Mouse (Mus musculus): ENCODE results near the gene Cnksr1. TPM values are rescaled to one million over a fixed set of nuclear protein-coding genes. Genes with fewer than 3 reads are reported as not detected.

Gene Cnksr1
- polyA plus RNA-seq, 1 experiment from 2014 or later = not detected

GRCm38 (mm10) chr4:134246256-134246655 is 8.1 kb upstream of the Cnksr1 start:
- 68% methylated on average over 4 of the region's 4 CpGs for WGBS (ENCODE audit: missing documents)
- H3K79me2 ChIP-seq (ENCODE audit: inconsistent target) = no peaks in the 10 kb centered on the region

GRCm38 (mm10) chr4:134245148-134245843 is 7.1 kb upstream of the Cnksr1 start, which contains the start of gene Zfp593:
Gene Zfp593, minus strand, starts transcription at chr4:134245592.
- WGBS (ENCODE audit: missing documents) = 1% methylated on average over 57 of the region's 60 CpGs
- H3K4me3 ChIP-seq (ENCODE audit: inconsistent target) = peak within 1 kb of the TSS; percentile 59
- no peak within 1 kb of the TSS for H3K27ac ChIP-seq
- H3K36me3 ChIP-seq (ENCODE audit: inconsistent target) = no peaks in the 10 kb centered on the region
- H3K79me2 ChIP-seq (ENCODE audit: inconsistent target) = no peaks in the 10 kb centered on the region

More at GRCm38 (mm10) chr4:134246256-134246655, 8.1 kb upstream of the Cnksr1 start:
- H3K36me3 ChIP-seq (ENCODE audit: inconsistent target) = no peaks in the 10 kb centered on the region
- no peak overlapping the region for H3K4me3 ChIP-seq (ENCODE audit: inconsistent target)
- no peak overlapping the region for H3K27ac ChIP-seq

DNA sequence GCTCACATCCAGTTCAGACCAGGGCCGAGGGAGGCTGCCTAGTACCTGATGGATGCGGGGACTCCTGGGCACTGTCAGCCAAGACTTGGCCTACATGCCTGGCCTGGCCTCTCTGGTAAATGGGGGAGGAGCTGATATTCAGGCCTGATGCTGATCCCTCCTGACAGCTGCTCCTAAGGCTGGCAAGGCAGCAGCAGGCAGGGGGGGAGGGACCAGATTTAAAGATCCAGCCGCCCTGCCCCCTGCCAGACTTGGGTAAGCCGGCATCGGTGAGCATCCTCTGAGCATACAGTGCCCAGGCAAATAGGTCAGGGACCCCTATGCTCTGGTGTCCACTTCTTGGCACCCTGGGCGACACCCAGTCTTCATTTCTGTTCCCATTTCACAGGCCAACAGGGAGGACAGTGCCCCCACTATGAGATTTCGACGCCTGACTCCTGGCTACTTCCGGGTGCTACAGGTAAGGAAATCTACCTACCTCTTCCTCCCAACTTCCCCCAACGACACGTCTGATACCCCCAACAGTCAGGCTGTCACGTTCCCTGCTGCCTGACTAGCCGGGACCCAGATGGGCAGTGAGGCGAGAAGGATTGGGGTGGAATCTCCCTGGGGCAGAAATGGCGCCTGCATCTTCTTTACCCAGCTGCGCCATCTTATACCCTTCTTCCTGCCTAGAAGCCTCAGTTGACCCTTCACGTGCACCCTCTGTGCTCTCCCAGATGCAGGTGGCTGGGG is 5.5 kb upstream of the Cnksr1 start, which contains the start of gene E130218I03Rik:
E130218I03Rik (plus strand) TSS at position 147 of the 735 bp plus-strand sequence.
- H3K36me3 ChIP-seq (ENCODE audit: inconsistent target) = no peaks in the 10 kb centered on the region
- H3K4me3 ChIP-seq (ENCODE audit: inconsistent target) = no peak within 1 kb of the TSS
- WGBS (ENCODE audit: missing documents) = 99% methylated on average over 17 of the region's 17 CpGs

DNA sequence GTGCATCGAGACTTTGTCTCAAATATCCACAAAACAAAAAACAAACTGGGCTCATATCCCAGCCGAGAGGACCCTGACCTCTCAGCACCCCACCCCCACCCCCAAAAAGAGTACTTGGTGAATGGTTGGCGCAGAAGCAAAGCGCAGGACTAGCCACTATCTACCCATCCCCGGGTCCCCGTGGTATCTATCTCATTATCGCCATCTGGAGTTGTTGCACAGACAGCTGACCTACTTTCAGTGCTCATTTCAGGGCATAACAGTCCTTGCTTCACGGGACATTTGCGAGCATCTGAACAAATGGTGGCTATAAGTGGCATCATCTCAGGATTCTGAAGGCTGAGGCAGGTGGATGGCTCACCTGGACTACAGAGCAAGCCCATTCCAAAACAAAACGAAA is 487 bp upstream of the Cnksr1 start:
- Histone ChIP-seq H3K27ac (no peak overlapping the region), H3K4me3 (ENCODE audit: inconsistent target) (no peak overlapping the region), H3K36me3 (ENCODE audit: inconsistent target) (no peaks in the 10 kb centered on the region), H3K79me2 (ENCODE audit: inconsistent target) (no peaks in the 10 kb centered on the region)
- 18% methylated on average over 9 of the region's 10 CpGs for WGBS (ENCODE audit: missing documents)

More for the DNA sequence above, 5.5 kb upstream of the Cnksr1 start, which contains the start of gene E130218I03Rik:
- Histone ChIP-seq H3K79me2 (ENCODE audit: inconsistent target) (no peaks in the 10 kb centered on the region), H3K27ac (no peak within 1 kb of the TSS)

DNA sequence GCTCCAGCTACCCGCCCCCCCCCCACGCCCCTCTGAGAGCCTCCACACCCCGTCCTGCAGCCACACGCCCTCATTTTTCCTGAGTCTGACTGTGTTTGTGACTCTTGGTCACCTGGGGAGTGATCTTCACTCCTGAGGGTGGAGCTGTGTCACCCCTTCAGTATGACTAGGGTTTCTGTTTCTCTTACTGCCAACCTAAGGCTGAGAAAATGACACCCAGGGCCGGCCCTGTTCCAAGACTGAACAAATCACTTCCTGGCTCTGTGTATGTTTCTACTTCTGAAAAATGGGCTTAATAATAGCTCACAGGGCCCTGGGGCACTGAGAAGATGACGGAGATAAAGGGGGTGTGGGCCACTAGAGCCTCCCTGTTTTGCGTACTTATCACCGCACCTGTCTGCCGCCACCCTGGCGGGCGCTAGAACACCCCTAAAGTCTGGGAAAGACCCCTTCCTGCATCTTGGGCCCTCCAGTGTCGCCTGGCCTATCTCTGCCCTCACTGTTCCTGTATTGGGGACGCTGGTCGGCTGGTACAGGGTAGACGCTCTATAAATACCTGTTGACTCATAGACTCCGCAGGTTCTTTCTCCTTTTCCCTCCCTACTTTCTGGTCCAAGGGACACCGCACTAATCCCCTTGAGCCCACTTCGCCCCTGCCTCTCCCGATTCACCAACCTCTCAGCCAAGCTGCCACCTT is 469 bp downstream of the Cnksr1 start:
- no peaks in the 10 kb centered on the region for H3K79me2 ChIP-seq (ENCODE audit: inconsistent target)
- no peak overlapping the region for H3K27ac ChIP-seq
- no peak overlapping the region for H3K4me3 ChIP-seq (ENCODE audit: inconsistent target)
- H3K36me3 ChIP-seq (ENCODE audit: inconsistent target) = no peaks in the 10 kb centered on the region
- 80% methylated on average over 19 of the region's 19 CpGs for WGBS (ENCODE audit: missing documents)

GRCm38 (mm10) chr4:134234876-134235275 is 3.3 kb downstream of the Cnksr1 start:
- no peak overlapping the region for H3K27ac ChIP-seq
- no peaks in the 10 kb centered on the region for H3K36me3 ChIP-seq (ENCODE audit: inconsistent target)
- WGBS (ENCODE audit: missing documents) = 90% methylated on average over 5 of the region's 5 CpGs
- H3K4me3 ChIP-seq (ENCODE audit: inconsistent target) = no peak overlapping the region
- no peaks in the 10 kb centered on the region for H3K79me2 ChIP-seq (ENCODE audit: inconsistent target)

DNA sequence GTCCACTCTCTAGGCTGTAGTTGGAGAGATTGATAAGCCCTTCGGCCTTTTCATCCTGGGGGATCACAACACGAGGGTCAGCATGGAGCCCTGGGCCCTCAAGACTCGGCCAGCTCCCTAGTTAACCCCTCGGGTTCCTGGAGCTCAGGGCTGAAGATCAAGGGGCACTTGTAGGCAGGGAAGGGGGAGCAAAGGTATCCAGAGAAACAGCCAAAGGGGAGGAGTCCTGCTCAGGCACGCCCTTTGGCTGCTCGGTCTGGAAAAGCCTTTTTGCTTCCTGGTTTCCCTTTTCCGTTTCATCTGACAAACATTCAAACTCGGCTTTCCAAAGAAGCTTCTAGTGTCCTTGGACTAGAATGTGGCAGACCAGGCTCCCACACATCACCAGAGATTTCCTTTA is 7.8 kb downstream of the Cnksr1 start:
- Histone ChIP-seq H3K27ac (no peak overlapping the region), H3K4me3 (ENCODE audit: inconsistent target) (no peak overlapping the region), H3K79me2 (ENCODE audit: inconsistent target) (no peaks in the 10 kb centered on the region), H3K36me3 (ENCODE audit: inconsistent target) (no peaks in the 10 kb centered on the region)
- 76% methylated on average over 8 of the region's 8 CpGs for WGBS (ENCODE audit: missing documents)

DNA sequence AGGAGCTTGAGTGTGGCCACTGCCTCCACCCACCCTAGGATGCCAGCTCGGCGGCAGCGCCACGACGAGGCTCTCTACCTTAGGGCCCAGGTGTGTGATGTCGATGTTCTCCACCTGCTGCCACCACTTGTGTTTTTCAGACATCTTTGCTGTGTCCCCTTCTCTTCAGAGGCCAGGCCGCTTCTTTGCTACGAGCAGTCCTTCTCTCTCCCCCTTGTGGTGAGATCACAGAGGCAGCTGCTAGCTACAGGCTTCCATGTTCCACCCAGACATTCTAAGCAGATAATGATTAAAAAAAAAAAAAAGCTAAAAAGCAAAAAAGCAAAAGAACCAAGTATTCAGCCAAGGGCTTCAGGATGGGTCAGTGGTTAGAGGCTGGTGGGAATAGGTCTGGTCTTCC is 11.0 kb downstream of the Cnksr1 start, which contains the start of gene Catsper4:
Catsper4 (minus strand) TSS at position 190 of the 400 bp plus-strand sequence.
- H3K27ac ChIP-seq = no peak within 1 kb of the TSS
- H3K4me3 ChIP-seq (ENCODE audit: inconsistent target) = no peak within 1 kb of the TSS
- H3K79me2 ChIP-seq (ENCODE audit: inconsistent target) = no peaks in the 10 kb centered on the region
- H3K36me3 ChIP-seq (ENCODE audit: inconsistent target) = no peaks in the 10 kb centered on the region
- WGBS (ENCODE audit: missing documents) = 87% methylated on average over 8 of the region's 8 CpGs

GRCm38 (mm10) chr4:134222793-134223600 is 15.2 kb downstream of the Cnksr1 start:
- Histone ChIP-seq H3K27ac (no peak overlapping the region), H3K36me3 (ENCODE audit: inconsistent target) (no peaks in the 10 kb centered on the region), H3K4me3 (ENCODE audit: inconsistent target) (no peak overlapping the region), H3K79me2 (ENCODE audit: inconsistent target) (no peaks in the 10 kb centered on the region)
- WGBS (ENCODE audit: missing documents) = 79% methylated on average over 9 of the region's 11 CpGs

GRCm38 (mm10) chr4:134206488-134207053 is 31.6 kb downstream of the Cnksr1 start:
- 61% methylated on average over 6 of the region's 6 CpGs for WGBS (ENCODE audit: missing documents)
- no peaks in the 10 kb centered on the region for H3K36me3 ChIP-seq (ENCODE audit: inconsistent target)
- H3K4me3 ChIP-seq (ENCODE audit: inconsistent target) = no peak overlapping the region
- H3K27ac ChIP-seq = no peak overlapping the region
- no peaks in the 10 kb centered on the region for H3K79me2 ChIP-seq (ENCODE audit: inconsistent target)

DNA sequence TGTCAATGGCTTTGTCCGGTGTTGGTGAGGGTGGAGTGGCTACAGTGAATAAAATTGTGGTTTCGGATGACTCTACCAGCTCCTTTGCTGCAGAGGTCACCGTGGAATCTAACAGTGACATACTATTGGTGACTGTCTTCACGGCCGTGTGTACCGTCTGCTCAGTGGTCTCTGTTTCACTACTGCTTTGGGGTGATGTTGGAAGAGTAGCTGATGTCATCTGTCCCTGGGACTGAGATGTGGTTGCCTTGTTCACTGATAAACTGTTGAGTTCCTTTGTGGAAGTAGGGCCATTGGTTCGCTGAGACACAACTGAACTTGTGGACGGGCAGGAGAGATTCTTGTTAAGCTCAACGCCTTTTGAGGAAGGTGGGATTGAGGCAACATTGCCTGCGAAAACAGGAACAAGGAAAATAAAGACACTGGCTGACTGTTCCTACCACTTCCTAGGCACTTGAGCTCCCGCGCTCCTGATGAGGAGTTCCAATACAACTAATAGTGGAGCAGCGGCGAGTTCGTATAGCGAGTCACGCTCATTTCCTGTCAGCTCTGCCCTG is 34.8 kb downstream of the Cnksr1 start:
- WGBS (ENCODE audit: missing documents) = 37% methylated on average over 17 of the region's 17 CpGs
- Histone ChIP-seq H3K79me2 (ENCODE audit: inconsistent target) (no peaks in the 10 kb centered on the region), H3K36me3 (ENCODE audit: inconsistent target) (no peaks in the 10 kb centered on the region), H3K4me3 (ENCODE audit: inconsistent target) (no peak overlapping the region), H3K27ac (no peak overlapping the region)

- Histone ChIP-seq H3K79me2 (ENCODE audit: inconsistent target) (no peaks in the 10 kb centered on the region), H3K27ac (no peak within 1 kb of the TSS), H3K36me3 (ENCODE audit: inconsistent target) (no peaks in the 10 kb centered on the region), H3K4me3 (ENCODE audit: inconsistent target) (no peak within 1 kb of the TSS)
- WGBS (ENCODE audit: missing documents) = 100% methylated on average over 4 of the region's 4 CpGs
These were observed 35.3 kb downstream of the Cnksr1 start, which contains the start of gene Gm7534 for GRCm38 (mm10) chr4:134202904-134203303. Gene Gm7534, minus strand, starts transcription at chr4:134203004.

GRCm38 (mm10) chr4:134199371-134199770 is 38.8 kb downstream of the Cnksr1 start:
- Histone ChIP-seq H3K36me3 (ENCODE audit: inconsistent target) (no peaks in the 10 kb centered on the region), H3K4me3 (ENCODE audit: inconsistent target) (no peak overlapping the region), H3K79me2 (ENCODE audit: inconsistent target) (no peaks in the 10 kb centered on the region), H3K27ac (no peak overlapping the region)
- WGBS (ENCODE audit: missing documents) = 78% methylated on average over 1 of the region's 2 CpGs

Measured in macrophage (primary cell).